Mouse (Mus musculus): ENCODE measurements around the gene Mast1. TPM values are rescaled to one million over a fixed set of nuclear protein-coding genes. Genes with fewer than 3 reads are reported as not detected.

Mast1 gene
- total RNA-seq, 2 experiments from 2014 or later: not detected

- DNase-seq: no peak
These were observed 7.5 kb upstream of the Mast1 start for GRCm38 (mm10) chr8:84944478-84945160.

GRCm38 (mm10) chr8:84943699-84944098, 6.5 kb upstream of the Mast1 start:
- no peak for DNase-seq

- DNase-seq: no peak
These were observed 694 bp upstream of the Mast1 start for GRCm38 (mm10) chr8:84937620-84938485.

- no peak for DNase-seq
These were observed 858 bp downstream of the Mast1 start for GRCm38 (mm10) chr8:84936041-84936961.

GRCm38 (mm10) chr8:84935489-84935888, 1.7 kb downstream of the Mast1 start:
- no peak for DNase-seq

GRCm38 (mm10) chr8:84934860-84935259, 2.3 kb downstream of the Mast1 start:
- DNase-seq: no peak

- DNase-seq: no peak
These were observed 3.2 kb downstream of the Mast1 start for GRCm38 (mm10) chr8:84933767-84934559.

GRCm38 (mm10) chr8:84930582-84930981, 6.6 kb downstream of the Mast1 start:
- no peak for DNase-seq

GRCm38 (mm10) chr8:84928456-84929306, 8.5 kb downstream of the Mast1 start:
- DNase-seq: peak; percentile 39

GRCm38 (mm10) chr8:84927513-84927912, 9.6 kb downstream of the Mast1 start:
- DNase-seq: no peak

GRCm38 (mm10) chr8:84925557-84925956, 11.6 kb downstream of the Mast1 start:
- DNase-seq: no peak

- DNase-seq: no peak
These were observed 15.6 kb downstream of the Mast1 start for GRCm38 (mm10) chr8:84921596-84921995.

- DNase-seq: no peak
These were observed 18.5 kb downstream of the Mast1 start for GRCm38 (mm10) chr8:84918646-84919045.

- DNase-seq: no peak
These were observed 19.4 kb downstream of the Mast1 start for GRCm38 (mm10) chr8:84917781-84918180.

- no peak for DNase-seq
These were observed 21.9 kb downstream of the Mast1 start for GRCm38 (mm10) chr8:84915269-84915668.

- no peak for DNase-seq
These were observed 23.2 kb downstream of the Mast1 start for GRCm38 (mm10) chr8:84913960-84914359.

GRCm38 (mm10) chr8:84913502-84913900, 23.7 kb downstream of the Mast1 start:
- no peak for DNase-seq

- DNase-seq: peak; percentile 27
These were observed 24.2 kb downstream of the Mast1 start for GRCm38 (mm10) chr8:84912895-84913501.

- no peak for DNase-seq
These were observed 24.8 kb downstream of the Mast1 start for GRCm38 (mm10) chr8:84912391-84912790.

GRCm38 (mm10) chr8:84911854-84912253, 25.3 kb downstream of the Mast1 start:
- DNase-seq: no peak

Measured in gastrocnemius, postnatal 25 days (tissue).